Mouse (Mus musculus) testis, adult 2 months (tissue): ENCODE measurements around the gene Nim1k.

Experiments
- CTCF ChIP-seq: fragments of 200-500 bp; IDR thresholded peaks from 2 replicates; pipeline ENCODE4 v1.5.1; 2012; ENCODE audit warnings: low read depth, mild to moderate bottlenecking, inconsistent platforms, low read length, moderate library complexity; ENCODE audit not compliant: control insufficient read depth, insufficient read depth, insufficient replicate concordance
- POLR2A ChIP-seq: fragments of 200-500 bp; IDR thresholded peaks from 2 replicates; pipeline ENCODE4 v1.6.1; 2012; ENCODE audit warnings: low read depth, mild to moderate bottlenecking, inconsistent platforms, low read length, moderate library complexity; ENCODE audit not compliant: control insufficient read depth

- TF ChIP-seq CTCF: no peak
- no peak for TF ChIP-seq POLR2A
Observed at GRCm38 (mm10) chr13:119678794-119679193, 76.9 kb downstream of the Nim1k start.
